Mouse (Mus musculus) liver, embryonic 16.5 days (tissue): ENCODE results near the gene Olfr871. TPM values are rescaled to one million over a fixed set of nuclear protein-coding genes. Genes with fewer than 3 reads are reported as not detected.

Experiments used
- polyA plus RNA-seq: library from polyadenylated mRNA; unstranded; fragments of >200 nt; fragmentation: Nextera tagmentation; extraction: Ambion mirVana; gene quantifications from 2 replicates; pipeline ENCODE4 v1.2.1, GENCODE M21; 2015

Gene Olfr871
- polyA plus RNA-seq, 1 experiment from 2014 or later = not detected

Other genes with a start within 250 kb of the Olfr871 start
- gene Olfr866, start 184.2 kb upstream of the Olfr871 start, polyA plus RNA-seq = not detected in 2 replicates
- not detected in 2 replicates for gene Olfr867, start 154.6 kb upstream of the Olfr871 start, polyA plus RNA-seq
- not detected in 2 replicates for gene Olfr868, start 113.6 kb upstream of the Olfr871 start, polyA plus RNA-seq
- not detected in 2 replicates for gene Olfr869, start 83.2 kb upstream of the Olfr871 start, polyA plus RNA-seq
- gene Olfr870, start 38.1 kb upstream of the Olfr871 start, polyA plus RNA-seq = not detected in 2 replicates
- not detected in 2 replicates for gene Olfr872, start 24.9 kb downstream of the Olfr871 start, polyA plus RNA-seq
- not detected in 2 replicates for gene Olfr39, start 70.1 kb downstream of the Olfr871 start, polyA plus RNA-seq
- not detected in 2 replicates for gene Olfr873, start 86.3 kb downstream of the Olfr871 start, polyA plus RNA-seq
- not detected in 2 replicates for gene Olfr18, start 123.9 kb downstream of the Olfr871 start, polyA plus RNA-seq
- 7.8 and 9.6 TPM in 2 replicates for gene Zfp560, start 173.0 kb downstream of the Olfr871 start, polyA plus RNA-seq
- gene Zfp26, start 248.0 kb downstream of the Olfr871 start, polyA plus RNA-seq = 3.8 and 4.7 TPM in 2 replicates